Mouse (Mus musculus) lung, adult 2 months (tissue): ENCODE measurements around the gene Akap9.

Experiments used
- CTCF ChIP-seq: fragments of 200-500 bp; IDR thresholded peaks from 2 replicates; pipeline ENCODE4 v1.5.1; 2011; ENCODE audit warnings: mild to moderate bottlenecking, low read length, control low read depth; ENCODE audit not compliant: insufficient read depth
- POLR2A ChIP-seq: fragments of 200-500 bp; IDR thresholded peaks from 2 replicates; pipeline ENCODE4 v1.6.1; 2011; ENCODE audit warnings: low read depth, mild to moderate bottlenecking, control low read depth, low read length, borderline replicate concordance; ENCODE audit errors: extremely low read depth

DNA sequence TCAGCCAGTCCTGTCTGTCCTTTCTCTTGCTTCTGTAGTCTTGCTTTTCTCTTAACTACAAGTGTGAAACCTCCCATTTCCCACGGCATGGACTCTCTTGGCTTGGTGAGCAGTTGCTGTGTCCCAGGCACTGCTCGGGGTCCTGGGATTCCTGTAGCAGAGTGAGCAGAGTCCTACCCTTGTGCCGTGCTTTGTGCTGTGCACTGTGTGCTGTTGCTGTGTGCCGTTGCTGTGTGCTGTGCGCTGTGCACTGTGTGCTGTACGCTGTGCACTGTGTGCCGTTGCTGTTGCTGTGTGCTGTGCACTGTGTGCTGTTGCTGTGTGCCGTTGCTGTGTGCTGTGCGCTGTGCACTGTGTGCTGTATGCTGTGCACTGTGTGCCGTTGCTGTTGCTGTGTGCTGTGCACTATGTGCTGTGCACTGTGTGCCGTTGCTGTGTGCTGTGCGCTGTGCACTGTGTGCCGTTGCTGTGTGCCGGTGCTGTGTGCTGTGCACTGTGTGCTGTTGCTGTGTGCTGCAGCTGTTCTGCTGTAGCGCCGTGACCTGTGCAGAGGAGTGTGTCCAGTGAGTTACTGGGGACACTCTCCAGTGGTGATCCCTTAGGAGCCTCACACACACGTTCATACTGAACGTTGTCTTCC is 138.7 kb downstream of the Akap9 start:
- no peak for TF ChIP-seq CTCF
- TF ChIP-seq POLR2A, result no peak
